Mouse (Mus musculus) layer of hippocampus, adult 8-10 months (tissue): Measurements from ENCODE around the gene Rpia. TPM values are rescaled to one million over a fixed set of nuclear protein-coding genes. Genes with fewer than 3 reads are reported as not detected.
"Not testable (repeated sequence)": the region's sequence is repeated elsewhere in the genome, so short reads cannot be mapped to it uniquely, and the experiment has no call there.

Experiments used
- DNase-seq, 2 experiments: peaks; one replicate each; pipeline ENCODE4 v3.0.0; 2022; ENCODE audit warnings: low spot score in 2 of 2
- total RNA-seq, 4 experiments: library from RNA; stranded (reverse); gene quantifications; 2 replicates each; pipeline ENCODE4 v1.2.4; 2022

Rpia gene
- total RNA-seq = 10 to 100 TPM; 12.9 to 17.6 (median 14.5) TPM

DNA sequence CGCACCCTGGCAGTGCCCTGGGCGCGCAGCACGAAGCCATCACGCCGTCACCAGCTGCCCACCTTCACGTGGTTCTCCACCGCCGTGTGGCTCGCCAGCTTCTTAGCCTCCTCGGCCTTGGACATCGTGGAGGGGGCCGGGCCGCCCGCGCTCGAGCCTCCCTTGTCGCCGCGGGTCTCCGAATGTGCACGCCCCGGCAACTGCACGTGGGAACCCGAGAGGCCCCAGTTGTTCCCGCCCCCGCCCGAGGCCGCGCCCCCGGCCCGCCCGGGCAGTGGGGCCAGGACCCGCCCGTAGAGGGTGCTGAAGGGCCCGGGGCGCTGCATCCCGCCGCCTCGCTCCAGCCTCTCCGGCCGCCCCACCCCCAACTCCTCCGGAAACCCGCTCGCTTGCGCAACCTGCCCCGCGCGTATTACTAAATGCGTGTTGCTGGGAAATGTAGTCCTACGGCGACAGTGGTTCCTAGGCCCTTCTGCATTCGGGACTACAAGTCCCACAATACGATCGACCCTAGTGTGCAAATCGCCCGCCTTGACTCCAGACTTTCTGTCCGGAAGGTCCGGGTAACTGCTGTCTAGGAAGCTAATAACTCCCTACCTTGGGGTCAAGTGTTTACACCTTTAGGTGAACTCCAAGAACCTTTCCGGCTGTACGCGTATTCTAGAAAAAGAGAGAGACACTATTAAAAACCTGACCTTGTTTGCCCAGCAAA is at the start of gene Rpia:
Gene Rpia (minus strand): TSS at position 409 of the 712 bp plus-strand sequence.
- DNase-seq = peak; percentile 97 to 98

DNA sequence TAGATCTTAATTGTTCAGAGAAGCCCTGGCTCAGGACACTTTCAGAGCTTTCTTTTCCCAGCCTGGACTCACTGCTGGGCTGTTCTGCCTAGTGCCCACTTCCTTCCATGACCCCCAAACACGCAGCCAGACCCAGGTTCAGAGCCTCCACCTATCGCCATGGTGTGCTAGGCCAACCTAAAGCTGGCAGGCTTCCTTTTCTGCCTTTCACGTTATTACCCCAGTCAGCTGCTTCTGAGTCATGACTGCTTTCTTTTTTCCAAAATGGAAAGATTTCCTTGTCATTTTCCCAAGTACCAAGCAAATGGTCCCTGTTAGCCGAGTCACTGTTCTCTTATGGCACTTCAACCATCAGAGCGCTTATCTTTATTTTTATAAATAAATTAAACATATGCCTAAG is 48.2 kb upstream of the Rpia start:
- DNase-seq = no peak

DNA sequence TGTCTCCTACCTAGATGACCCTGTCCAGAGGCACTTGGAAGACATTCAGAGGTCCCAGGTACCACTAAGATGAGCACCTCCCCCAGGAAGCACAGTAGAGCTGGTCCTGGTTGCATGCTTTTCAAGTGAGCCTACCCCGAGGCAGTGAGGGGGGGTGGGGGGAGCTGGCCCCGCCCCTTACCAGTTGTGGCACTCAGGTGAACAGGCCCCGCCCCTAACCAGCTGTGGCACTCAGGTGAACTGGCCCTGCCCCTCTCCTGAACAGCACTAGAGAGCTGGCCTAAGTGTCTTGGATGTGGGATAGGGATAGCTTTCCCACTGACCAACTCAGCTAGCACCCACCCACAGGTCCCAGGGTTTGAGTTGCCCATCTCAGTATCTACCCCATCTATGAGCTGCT is 46.5 kb upstream of the Rpia start:
- no peak for DNase-seq

DNA sequence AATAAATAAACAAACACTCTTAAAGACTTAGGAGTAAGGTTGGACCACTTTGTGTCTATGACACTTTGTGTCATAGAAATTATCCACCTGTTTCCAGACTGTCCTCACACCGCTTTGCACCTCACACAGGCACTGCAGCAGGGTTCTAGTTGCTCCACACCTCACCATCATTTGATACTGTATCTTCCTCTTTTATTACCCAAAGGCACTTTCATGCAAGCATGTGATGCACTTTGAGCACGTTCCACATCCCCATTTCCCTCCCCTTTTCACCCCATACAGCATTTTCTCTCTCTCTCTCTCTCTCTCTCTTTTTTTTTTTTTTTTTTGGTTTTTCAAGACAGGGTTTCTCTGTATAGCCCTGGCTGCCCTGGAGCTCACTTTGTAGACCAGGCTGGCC is 45.3 kb upstream of the Rpia start:
- DNase-seq = no peak

DNA sequence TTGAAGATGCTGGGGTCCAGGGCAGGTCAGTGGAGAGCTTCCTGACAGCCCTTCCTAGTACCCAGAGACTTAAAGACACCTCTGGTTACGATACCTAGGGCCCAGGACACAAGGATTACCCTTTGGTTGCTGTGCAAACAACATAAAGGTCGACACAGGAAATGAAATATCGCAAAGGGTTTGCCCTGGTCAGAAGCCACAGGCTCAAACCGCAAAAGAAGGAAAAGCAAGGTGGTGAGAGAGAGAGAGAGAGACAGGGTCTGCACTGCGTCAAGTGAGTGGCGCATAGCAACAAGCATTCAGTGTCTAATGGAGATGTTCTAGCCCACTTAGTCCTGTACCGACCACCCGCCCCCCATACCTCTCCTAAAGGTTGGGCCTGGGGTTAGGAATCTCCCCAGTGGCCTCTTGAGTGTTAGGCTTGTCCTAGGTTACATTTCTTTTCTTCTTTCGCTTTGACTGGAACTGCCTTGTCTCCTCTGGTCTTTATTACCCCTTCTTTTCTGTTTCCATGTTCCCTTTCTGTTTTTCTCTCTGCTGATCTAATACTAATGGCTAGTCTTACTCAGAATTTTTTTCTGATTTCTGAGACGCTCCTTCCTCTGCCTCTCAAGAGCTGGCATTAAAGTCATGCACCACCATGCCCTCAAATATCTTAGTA is 39.3 kb upstream of the Rpia start:
- no peak for DNase-seq

DNA sequence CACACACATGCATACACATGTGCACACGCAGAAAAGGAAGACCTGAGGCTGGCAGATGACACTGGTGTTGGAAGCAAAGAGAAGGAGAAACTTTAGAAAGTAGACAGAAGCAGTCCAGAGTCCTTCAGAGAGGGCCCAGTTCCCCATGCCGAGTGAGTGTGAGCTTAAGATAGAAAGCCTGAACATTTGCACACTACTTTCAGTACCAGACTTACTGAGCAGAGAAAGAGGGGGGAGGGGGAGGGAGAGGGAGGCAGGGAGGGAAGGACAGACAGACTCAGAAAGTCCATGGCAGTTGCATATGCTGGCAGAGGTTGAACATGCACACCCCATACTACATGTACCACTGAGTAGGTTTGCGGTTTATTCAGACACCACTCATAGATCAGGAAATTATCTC is 38.5 kb upstream of the Rpia start:
- DNase-seq = no peak

DNA sequence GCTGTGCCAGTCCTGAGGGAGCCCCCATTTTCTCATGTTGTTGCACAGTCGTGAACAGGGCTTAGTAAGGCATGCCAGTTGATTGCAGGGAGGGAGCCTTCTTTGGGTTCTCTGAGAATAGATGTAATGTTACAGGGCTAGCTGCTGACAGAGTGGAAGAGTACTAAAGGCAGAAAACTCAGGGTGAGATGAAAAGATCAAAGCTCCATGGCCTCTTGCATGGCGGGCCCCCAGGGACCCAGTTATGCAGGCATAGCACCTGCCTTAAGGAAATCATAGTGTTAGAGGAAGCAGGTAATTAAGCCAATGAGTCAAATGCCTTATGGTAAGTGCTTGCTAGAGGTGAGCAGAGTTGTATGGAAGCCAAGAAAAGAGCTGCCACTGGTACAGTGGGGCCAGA is 37.4 kb upstream of the Rpia start:
- DNase-seq = no peak

DNA sequence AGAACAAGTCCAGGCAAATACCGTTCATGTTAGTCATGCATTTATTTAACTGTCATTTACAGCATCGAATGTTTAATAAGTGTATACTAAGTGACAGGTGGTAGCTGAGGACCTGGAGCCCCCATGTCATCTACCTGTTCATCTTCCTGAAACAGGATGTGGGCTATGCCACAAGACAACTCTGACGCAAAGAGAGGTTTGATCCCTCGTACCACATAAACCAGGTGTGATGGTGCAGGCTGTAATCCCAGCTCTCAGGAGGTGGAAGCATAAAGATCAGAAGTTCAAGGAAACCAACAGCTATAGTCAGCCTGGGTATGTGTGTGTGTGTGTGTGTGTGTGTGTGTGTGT is 32.9 kb upstream of the Rpia start:
- no peak for DNase-seq

DNA sequence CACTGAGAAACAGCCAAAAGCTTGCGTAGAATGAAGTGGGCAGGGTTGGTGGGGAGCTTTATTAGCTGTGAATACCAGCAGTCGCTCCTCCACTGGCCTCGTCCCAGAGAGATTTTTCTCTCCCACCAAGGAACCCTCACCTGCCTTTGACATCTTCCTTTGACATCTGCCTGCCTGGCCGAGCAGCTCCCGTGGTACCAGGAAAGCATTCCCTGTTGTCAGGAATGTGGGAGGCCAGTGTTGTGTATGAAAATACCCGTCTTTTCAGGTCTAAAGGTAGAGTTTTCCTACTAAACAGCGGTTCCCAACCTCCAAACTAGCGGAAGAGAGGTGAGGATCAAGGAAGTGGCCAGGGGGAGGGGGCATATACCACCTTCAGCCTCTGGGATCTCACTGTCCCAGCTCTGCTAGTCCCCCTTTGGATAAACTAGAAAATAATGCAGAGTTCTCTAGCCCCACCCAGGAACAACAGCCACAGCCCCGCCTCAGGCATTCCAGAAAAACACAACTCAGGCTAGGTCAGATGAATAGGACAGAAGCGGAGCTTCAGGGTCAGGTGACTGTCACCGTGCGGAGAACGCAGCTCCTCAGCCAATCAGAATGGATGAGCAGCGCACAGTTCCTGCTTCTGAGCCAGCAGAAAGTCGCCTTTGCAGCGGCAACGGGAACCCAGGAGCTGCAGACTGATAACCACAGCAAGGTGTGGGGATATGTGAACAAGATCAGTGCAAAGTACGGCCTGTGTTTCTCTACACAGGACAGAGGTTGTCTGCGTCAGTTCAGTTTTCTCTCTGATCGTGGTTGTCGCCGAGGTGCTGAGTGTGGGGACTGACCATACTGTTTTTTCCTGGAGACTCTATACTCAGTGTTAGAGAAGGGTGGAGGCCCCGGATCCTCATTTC is 32.3 kb upstream of the Rpia start:
- peak; percentile 74 to 75 for DNase-seq

DNA sequence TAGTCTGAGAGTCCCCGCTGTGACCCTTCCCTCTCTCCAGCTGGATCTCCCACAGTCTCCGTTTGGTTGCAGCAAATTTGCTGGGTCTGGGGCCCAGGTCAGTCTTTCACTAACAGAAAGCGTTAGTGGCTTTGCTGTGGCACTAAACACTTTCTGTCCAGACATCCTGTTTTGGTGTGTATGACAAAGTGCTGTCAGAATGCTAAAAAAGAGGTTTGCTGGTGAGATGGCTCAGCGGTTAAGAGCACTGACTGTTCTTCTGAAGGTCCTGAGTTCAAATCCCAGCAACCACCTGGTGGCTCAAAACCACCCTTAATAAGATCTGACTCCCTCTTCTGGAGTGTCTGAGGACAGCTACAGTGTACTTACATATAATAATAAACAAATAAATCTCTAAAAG is 31.2 kb upstream of the Rpia start:
- not testable (repeated sequence) for DNase-seq

DNA sequence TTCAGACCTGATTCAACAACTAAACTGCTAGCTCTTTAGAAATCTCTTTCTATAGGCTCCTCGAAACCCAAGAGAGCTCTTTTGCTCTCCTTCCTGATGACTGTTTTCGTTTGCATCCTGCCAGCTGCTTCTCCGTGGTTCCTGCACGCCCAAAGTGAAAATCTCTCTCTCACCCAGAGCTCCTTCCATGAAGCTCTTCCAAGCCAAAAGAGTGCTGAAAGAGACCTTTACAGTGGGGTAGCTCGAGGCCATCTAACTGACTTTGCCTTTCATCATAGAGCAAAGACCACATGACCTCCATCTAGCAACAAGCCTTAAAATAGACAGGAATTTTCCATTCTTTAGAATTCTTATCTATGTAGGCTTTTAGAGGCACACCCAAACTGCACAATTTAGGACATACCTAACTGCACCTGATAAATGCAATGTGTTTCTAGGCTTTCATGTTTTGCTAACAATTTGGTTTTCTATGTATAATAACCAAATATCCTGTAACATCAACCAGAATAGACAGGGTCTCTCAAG is 30.4 kb upstream of the Rpia start:
- DNase-seq = no peak

DNA sequence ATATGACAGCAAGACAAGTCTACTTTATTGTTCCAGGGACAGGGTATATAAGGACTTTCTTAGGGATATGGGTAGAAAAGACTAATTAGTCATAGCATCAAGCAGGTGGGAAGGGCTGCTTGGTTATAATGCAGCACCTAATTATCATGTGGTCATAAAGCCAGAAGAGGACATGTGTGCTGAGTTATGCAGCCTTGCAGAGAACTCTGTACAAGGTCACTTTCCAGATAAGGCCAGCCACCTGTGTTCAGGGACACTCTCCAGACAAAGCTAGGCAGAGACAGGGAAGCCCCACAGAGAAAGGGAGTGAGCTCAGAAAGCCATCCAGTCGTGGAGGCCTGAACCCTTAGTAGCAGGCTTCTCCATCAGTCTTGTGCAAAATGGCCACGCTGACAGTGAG is 29.5 kb upstream of the Rpia start:
- DNase-seq = no peak

DNA sequence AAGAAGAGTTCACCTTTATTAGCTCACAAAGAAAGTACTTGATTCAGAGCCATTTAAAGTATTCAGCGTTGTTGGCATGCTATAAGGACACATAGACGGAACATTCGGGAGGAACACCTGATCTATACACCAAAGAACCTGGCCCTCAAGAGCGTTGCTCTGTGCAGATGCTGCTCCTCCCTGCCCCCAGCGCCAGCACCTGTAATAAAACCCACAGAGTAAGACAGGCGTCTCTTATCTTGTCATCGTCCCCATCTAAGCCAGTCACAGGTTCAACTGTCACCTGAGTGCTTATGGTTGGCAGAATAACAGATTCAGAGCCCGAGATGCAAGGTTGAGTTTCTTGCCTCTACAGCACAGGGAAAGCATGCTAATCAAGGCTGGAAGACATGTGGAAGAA is 23.4 kb upstream of the Rpia start:
- DNase-seq = no peak

DNA sequence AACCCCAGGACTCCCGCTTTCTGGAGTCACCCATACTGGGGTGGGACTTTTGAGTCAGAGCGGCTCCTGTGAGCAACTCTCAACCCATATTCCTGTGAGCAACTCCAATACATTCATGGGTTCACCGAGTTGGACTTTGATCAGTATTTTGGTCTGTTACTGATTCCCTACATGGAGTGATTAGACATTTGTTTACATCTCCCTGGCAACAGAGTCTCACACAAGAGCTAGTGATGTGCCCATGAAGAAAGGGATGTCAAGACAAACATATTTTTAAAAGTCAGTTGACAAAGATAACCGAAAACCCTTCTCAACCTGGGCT is 22.6 kb upstream of the Rpia start:
- DNase-seq = no peak

DNA sequence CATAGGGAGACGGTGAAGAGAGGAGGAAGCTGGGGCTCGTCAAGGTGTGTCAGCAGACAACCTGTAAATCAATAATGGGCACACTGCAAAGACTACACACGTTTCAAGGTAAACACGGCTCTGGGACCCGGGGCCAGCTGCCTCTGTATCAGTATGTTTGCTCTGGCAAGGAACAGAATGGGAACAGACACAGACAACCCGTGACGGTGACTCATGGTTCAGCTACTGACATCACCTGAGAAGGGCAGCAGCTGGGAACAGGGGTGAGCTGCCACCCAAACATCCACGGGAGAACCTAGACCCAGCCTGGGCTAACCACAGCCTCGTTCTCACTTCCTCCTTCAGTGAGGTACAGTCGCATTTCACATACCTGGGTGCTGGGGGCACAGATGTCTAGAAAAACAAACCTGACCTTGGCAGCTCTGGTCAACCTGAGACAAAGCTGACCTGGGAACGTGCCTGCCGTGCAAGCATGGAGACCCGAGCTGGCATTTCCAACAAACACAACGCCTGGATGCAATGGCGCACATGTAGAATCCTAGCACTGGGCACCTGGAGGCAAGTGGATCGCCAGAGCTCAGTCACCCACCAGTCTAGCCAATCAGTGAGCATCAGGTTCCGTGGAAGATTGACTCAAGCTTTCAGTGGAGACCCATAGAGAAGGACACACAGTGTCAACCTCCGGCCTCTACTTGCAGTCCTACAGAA is 22.0 kb upstream of the Rpia start:
- no peak for DNase-seq

DNA sequence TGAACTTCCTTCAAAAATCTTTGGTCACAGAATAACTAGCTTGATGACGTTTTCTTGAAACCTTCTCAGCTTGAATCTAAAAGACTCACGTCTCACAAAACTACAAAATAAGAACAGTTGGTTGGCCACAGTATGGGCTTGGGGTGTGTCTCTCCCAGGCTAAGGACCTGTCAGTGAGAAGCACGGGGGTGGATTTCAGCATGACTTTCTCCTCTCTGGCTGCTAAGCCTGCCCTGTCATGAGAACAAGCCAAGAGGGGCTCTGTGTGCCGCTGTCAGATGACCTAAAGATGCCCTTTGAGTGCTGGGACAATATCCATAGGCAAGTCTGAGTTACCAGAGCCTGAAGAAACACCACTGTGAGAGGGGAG is 20.5 kb upstream of the Rpia start:
- no peak for DNase-seq

DNA sequence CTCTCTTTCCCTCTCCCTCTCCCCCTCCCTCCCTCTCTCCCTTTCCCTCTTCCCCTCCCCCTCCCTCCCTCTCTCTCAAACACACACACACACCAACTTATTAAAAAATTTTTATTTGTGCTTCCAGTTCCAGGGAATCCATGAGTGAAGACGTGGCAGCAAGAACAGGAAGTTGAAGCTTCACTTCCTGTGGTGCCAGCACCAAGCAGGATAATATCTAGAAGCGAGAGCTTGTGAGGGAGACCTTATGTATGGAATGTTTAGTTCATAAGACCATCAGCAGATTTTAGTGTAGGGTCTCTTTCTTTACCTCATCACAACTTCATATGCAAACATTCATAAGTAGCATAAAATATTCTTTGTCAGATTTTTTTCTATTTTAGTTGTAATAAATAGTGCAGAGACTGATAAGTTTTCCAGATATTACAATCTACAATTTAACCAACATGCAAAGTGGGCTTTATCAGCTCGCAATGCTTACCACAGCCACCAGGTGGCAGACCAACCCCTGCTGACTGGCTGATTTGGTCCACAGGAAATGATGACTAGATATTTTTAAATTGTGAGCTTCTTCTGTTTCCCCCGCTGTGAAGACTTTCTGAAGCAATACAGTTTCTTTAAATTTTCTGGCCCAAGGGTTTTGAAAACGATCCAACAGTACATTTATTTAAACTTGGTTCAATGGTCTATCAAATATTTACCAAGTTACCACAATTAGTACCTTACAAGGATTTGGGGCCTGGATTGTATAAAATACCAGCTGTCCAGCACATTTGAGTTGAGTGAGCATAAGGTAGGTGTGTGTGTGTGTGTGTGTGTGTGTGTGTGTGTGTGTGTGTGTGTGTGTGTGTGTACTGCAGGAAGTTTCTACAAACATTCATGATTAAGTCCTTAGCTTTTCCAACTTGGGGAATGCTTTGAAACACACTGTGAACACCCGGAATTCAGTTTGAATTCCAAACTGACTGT is 19.8 kb upstream of the Rpia start:
- DNase-seq = peak; percentile 44 to 87

DNA sequence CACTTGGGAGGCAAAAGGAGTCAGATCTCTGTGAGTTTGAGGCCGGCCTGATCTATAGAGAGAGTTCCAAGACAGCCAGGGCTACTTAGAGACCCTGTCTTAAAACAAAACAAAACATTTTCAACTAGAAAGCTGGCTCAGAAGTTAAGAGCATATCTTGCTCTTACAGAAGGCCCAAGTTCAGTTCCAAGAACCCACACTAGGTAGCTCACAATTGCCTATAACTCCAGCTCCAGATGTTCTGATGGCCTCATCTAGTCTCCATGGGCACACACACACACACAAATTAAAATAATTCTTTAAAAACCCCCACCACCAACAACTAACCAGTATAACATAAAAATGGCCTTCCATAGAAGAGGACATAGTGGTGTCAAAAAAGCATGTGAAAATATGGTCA is 18.5 kb upstream of the Rpia start:
- no peak for DNase-seq

DNA sequence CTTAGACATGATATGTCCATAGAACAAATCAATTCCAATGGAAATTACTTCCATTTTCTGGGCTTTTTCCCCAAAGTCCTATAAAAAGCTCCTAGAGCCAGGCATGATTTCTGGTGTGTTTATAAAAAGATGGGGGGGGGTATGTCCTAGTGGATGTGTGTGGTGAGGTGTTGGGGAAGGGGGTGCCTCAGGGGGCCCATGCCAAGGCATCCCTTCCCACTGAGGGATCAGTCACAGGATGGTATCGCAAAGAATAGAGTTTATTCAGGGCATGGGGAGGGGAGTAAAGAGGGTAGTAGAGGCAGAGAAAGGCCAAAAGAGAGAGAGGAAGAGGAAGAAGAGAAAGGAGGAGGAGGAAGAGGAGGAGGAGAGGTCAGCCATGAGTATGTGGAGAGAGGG is 14.5 kb upstream of the Rpia start:
- no peak for DNase-seq

DNA sequence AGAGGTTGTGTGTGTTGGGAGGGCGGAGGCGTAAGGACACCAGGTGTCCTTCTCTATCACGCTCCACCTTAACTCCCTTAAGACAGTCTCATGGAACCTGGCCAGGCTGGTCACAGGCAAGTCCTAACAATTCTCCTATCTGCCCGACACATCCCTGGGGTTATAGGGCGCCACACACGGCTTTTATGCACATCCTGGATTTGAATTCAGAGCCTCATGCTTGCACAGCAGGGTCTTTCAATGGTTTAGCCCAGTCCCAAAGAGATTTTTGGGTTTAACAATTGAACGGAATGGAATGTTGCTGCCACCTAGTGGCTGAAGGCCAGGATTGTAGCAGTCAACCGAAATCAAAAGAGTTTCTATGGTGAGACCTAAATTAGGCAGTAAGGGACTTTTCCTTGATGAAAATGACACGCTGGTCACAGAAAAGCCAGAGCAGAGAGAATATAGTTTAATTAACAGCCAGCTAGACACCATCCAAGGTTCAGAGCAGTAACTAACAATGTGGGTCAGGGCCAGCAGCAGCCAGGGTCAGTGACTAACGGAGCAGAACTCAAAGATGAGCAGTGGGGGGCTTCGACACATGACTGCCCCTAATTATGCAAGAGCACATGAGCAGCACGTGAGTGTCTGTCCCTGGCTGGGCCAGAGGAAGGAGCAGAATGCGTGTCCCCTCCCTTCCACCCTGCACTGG is 13.9 kb upstream of the Rpia start:
- peak; percentile 39 to 73 for DNase-seq
